Mouse (Mus musculus) erythroid progenitor cell, adult 5-6 weeks (primary cell): ENCODE measurements around the gene Ddx28. TPM values are rescaled to one million over a fixed set of nuclear protein-coding genes. Genes with fewer than 3 reads are reported as not detected.
"Not testable (repeated sequence)": the region's sequence is repeated elsewhere in the genome, so short reads cannot be mapped to it uniquely, and the experiment has no call there.

Experiments
- ATAC-seq: replicated peaks from 2 replicates; pipeline ENCODE4 v1.8.0; 2016; ENCODE audit warnings: moderate number of reproducible peaks, mild to moderate bottlenecking, moderate TSS enrichment, inconsistent platforms; ENCODE audit not compliant: poor library complexity, low FRiP score, severe bottlenecking
- total RNA-seq, 2 experiments: library from RNA; stranded (forward) in 1 of 2; stranded (reverse) in 1 of 2; fragments of 150-400 nt in 1 of 2; fragments of 186-747, 209-891 nt in 1 of 2; gene quantifications; 2 replicates each; pipeline versions ENCODE4 v1.2.3 to v1.2.4; 2015 to 2017; ENCODE audit warnings: low replicate concordance in 2 of 2

The Ddx28 gene
- total RNA-seq, 2 experiments from 2014 or later, result 3.2 to 4.6 TPM

DNA sequence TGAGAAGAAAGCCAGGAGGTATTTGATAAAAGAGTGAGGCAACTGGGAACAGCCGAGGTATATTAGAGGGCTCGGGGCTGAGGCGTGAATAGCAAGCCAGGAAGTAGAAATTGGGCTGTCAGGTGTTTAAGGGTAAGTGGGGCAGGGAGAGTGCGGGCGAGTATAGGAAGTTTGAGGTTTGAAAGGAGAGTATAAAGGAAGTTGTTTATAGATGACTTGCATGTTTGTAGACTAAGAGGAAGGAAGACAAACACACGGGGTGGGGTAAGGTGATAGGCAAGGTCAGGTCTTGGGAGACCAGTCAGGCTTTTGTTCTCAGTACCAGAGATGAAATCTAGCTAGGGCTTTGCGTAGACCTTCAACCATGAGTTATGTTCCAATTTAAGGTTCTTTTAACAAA, 5.4 kb upstream of the Ddx28 start:
- 0 out of 2 replicates have a peak, but pooled peaks have one; percentile 21 for ATAC-seq

DNA sequence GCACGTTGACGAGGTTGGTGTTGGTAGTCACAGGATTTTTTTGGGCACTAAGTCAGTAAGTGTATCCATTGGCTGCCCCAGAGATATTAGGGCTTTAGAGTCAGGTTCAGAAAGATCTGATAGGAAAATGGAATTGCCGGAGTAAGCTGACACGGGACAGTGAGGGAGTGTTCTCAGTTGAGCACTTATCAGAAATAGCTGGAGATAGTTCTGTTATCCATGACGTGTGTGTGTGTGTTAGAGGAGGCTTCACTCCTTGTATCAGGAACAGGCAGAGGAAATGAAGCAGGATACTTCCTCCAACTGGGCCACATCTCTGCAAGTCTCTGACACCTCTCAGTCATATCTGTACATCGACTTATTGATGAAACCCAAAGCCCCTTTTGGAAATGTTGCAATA, 4.6 kb upstream of the Ddx28 start:
- ATAC-seq, result no peak

DNA sequence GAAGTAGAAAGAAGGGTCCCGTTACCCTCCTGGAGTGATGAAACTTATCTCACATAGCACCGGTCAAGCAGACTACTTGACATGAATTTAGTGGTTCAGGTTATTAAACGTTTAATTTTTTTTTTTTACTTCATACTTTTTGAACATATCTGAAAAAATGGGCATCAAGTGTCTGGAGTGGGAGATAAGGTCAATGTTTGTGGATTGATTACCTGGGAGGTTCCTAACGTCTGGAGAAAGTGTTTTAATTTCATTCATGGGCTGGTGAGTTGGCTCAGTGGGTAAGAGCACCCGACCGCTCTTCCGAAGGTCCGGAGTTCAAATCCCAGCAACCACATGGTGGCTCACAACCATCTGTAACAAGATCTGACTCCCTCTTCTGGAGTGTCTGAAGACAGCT, 521 bp upstream of the Ddx28 start:
- ATAC-seq, result peak; percentile 56

DNA sequence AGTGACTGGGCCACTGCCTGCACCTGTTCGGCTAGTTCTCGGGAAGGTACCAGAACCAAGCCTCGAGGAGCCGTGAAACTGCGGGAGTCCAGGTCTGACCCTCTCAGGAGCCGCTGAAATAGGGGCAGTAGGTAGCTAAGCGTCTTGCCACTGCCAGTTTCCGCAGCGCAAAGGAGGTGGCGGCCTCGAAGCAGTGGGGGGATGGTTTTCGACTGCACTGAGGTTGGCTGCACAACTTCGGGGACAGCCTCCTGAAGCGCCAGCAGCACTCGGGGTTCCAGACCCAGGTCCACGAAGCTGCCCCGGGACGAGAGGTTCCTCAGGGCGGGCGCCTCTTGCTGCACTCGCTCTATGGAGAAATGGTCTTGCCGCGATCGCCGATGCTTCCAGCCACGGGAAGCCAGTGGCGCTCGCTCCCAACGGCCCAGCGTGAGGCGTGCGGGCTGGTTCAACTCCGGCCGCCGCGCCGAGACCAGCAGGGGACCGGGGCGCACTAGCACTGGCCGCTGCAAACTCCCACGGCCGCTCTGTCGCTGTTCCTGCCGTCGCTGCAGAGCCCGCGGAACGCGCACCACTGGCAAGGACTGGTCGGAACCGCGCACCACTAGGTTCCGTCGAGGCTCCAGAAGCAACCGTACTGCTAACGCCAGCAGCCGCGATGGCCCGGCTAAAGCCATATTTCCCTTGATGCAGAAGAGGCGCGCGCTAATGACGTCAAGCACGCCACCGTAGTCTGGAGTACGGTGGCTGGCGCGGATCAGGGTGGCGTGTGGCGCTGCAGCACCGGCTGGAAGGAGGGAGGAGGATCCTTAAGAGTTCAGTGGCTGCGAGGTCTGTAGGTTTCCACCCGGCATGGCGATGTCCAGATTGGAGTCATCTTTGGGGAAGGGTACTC, 687 bp downstream of the Ddx28 start:
- ATAC-seq, result peak; percentile 95

DNA sequence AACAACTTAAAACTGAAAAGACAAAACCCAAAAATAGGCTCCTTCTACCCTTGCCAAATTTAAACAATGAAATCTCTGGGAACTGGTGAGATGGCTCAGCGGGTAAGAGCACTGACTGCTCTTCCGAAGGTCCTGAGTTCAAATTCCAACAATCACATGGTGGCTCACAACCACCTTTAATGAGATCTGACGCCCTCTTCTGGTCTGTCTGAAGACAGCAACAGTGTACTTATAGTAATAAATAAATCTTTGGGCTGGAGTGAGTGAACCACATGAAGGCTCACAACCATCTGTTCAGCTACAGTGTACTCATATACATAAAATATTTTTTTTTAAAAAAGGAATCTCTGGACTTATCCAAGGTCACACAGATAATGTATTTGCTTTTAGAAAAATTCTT, 3.8 kb downstream of the Ddx28 start:
- ATAC-seq, result not testable (repeated sequence)

DNA sequence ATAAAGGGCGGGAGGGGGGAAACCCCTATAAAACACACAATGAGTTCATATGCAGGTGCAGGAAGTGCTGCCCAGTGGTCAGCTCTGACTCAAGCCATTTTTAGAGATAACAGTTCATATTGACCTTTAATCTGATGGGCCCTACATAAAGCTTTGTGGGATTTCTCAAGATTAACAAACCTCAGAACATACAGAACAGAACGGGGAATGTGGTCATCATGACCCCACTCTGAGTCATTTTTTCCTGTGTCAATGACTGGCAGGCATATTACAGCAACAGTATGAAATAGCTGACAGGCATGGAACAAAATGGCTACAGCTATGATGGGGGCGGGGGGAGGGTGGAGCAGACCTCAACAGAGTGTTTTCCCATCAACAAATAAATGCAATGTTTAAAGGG, 4.5 kb downstream of the Ddx28 start:
- no peak for ATAC-seq

DNA sequence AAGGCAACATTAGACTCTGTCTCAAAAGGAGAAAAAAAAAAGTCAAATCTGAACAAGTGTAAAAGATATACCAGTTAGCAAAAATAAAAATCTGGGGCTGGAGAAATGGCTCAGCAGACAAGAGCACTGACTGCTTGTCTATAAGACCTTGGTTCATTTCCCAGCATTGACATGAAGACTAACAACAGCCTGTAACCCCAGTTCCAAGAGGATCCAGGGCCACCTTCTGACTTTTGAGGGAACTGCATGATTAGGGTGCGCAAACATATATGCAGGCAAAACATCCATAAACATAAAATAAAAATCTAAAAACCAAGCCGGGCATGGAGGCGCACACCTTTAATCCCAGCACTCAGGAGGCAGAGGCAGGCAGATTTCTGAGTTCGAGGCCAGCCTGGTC, 5.3 kb downstream of the Ddx28 start:
- ATAC-seq, result no peak

DNA sequence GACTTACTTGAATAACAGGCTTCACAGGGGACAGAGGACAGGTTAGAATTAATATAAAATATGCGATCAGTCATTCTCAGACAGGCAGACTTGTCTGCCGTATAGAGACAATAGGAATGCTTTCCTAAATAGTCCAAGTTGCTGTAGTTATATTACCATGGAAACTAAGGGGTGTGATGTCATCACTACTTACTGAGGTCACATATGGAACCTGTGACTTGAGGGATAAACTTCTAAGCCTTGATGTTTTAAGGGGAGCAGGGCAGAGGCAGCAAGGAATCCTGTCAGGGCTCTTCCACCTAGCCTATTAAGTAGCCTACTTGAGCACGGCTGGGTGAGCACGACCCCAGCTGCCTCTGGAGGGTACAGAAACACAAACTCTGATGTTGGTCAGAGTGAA, 5.8 kb downstream of the Ddx28 start, which contains the start of gene Dpep2nb:
Gene Dpep2nb (minus strand): TSS at position 101 of the 400 bp plus-strand sequence.
- ATAC-seq, result no peak

DNA sequence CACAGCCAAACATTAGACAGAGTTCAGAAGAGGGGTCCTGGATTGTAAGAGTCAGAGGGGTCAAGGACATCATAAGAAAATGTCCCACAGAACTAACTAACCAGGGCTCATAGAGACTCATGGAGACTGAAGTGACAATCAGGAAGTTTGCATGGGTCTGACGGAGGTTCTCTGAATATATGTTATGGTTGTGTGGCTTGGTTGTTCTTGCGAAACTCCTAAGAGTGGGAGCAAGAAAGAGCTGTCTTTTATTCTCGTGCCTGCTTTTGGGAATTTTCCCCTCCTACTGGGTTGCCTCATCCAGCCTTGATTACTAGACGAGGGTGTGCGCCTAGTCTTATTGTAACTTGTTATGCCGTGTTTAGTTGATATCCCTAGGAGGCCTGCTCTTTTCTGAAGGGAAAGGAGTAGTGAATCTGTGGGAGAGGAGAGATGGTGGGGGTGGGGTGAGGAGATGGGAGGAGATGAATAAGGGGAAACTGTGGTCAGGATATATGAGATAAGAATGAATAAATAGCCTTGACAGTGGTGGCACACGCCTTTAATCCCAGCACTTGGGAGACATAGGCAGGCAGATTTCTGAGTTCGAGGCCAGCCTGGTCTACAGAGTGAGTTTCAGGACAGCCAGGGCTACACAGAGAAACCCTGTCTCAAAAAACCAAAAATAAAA, 7.0 kb downstream of the Ddx28 start:
- ATAC-seq, result no peak

DNA sequence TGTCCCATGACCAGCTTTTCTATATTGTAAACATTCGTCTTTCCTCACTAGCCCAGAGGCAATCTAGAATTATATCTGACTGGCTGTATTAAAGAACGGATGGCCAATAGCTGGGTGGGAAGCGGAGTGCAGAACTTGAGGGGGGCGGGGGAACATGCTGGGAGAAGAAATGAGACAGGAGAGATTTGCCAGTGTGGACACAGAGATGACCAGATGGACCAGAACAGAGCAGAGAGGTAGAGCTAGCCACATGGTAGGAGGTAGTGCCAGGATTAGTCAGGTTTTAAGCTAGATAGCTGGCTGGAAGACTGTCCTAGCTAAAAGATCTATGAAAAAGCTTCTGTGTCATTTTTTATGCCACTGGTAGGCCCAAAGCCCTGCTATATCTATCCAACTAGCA, 9.8 kb downstream of the Ddx28 start:
- no peak for ATAC-seq

DNA sequence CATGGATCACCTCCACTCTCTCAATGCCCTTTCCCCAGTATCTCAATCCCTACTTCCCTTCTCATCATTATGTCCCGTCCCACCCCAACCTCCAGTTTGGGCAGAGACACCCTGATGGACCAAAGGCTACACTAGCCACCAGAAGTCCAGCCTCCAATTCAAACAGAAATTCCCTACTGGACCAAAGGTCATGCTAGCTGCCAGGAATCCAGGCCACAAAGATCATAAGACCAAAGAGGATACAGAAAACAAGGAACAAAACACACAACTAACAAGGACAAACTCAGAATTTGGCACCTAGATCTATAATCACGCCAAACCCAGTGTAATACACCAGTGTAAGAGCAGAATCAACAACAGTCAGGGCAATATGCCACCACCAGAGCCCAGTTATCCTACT, 12.7 kb downstream of the Ddx28 start:
- ATAC-seq, result no peak

DNA sequence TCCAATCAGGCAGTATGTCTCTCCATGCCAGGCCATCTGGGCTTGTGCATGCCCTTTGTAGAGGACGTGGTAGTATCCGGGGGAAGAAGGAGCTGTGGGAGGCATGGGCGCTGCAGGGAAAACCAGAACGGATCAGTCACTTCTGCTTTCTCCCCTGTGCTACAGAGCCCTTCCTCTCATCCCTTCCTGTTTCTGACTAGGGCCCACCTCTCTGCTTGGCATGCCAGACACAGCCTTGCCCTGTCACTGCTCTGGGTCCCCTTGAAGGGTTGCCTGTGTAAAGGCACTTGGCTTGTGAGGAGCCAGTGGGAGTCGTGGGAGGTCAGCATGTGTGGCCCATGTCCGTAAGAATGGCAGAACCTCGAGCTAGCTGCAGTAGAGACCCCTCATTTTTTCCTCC, 15.3 kb downstream of the Ddx28 start:
- no peak for ATAC-seq

DNA sequence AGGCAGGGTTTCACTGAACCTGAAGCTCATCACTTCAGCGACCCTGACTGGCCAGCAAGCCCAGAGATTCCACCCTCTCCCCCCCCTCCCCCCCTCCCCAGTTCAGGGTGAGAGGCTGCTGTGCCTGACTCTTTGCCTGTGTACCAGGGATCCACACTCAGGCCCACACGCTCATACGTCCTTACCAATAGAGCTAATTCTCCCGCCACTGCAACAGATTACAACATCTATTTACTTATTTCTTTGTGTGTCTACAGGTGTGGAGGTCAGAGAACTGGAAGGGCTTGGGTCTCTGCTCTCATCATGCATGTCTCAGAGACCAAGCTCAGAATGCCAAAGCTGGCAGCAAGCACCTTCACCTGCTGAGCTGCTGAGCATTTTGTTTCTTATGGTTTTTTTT, 18.5 kb downstream of the Ddx28 start:
- ATAC-seq, result no peak

DNA sequence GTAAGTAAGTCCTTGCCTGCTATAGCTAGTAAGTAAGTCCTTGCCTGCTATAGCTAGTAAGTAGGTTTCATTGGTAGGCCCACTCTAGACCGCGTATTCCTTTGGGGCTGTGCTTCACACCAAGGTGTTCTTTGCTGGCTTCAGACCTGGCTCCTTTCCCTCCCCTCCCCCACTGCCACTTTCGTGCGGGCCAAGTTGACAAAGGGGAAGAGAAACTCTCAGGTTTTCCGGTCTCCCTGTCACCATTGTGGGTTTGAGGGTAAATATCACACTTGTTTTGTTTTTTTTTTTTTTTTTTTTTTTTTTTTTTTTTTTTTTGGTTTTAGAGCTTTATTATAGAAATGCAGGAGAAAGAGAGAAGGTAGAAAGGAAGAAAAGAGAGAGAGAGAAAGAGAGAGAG, 19.2 kb downstream of the Ddx28 start:
- no peak for ATAC-seq

DNA sequence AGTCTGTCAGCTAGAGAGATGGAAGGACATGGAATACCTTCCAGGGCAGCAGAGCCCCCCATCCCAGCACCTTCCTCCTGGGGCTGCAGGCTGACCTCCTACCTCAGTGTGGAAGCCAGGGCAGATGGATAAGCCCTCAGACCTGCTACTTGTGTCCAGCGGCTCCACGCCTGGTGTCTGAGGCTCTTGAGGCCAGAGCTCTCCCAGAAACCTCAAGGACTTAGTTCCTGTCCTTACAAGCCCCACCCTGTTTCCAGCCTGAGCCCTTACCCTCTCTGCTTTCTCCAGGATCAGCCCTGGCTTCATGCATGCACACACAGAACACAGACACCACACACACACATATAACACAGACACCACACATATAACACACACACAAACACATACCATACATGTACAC, 20.1 kb downstream of the Ddx28 start:
- ATAC-seq, result no peak

DNA sequence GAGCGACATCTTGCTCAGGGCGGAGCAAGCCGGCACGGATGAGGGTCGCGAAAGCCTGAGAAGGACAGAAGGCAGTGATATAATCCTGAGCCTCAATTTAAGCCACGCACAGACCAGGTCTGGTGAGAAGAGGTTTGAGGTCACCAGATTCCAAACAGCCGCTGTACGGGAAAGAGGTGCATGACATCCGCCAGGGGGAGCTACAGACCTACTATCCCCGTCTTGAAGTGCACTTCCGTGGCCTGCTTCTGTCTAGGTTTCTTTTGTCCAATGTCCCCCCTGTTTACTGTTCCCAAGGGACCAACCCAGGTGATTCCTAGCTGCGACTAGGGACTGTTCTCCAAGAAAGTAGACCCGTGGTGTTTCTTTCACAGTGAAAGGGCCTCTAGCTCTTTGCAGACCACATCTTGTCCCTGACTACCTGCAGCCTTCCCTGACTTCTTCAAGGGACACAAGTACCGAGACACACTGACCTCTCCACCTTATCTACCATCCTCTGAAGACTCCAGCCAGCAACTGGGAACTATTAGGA, 20.8 kb downstream of the Ddx28 start, which contains the start of gene Dus2:
Gene Dus2 (plus strand): TSS at position 482 of the 532 bp plus-strand sequence.
- ATAC-seq, result peak; percentile 82

DNA sequence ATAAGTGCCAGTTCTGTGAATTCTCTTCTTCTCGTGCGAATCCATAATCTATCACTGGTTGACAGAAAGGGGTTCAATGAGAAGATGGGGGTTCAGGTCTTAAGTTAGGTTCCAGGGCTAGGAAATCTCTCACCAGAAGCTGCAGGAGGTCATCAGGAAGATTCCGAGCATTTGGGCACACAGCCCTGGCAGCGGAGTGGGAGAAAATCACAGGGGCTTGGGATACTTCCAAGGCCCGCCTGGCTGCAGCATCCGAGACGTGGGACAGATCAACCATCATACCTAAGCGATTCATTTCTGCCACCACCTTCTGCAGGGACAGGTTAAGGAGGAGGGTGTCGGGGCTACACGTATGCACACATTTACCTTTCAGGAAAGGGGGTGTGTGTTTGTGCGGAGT, 23.1 kb downstream of the Ddx28 start:
- ATAC-seq, result no peak

DNA sequence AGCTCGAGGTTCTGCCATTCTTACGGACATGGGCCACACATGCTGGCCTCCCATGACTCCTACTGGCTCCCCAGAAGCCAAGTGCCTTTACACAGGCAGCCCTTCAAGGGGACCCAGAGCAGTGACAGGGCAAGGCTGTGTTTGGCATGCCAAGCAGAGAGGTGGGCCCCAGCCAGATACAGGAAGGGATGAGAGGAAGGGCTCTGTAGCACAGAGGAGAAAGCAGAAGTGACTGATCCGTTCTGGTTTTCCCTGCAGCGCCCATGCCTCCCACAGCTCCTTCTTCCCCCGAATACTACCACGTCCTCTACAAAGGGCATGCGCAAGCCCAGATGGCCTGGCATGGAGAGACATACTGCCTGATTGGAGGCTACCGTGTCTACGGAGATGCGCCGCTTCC, 28.3 kb downstream of the Ddx28 start:
- ATAC-seq, result not testable (repeated sequence)

DNA sequence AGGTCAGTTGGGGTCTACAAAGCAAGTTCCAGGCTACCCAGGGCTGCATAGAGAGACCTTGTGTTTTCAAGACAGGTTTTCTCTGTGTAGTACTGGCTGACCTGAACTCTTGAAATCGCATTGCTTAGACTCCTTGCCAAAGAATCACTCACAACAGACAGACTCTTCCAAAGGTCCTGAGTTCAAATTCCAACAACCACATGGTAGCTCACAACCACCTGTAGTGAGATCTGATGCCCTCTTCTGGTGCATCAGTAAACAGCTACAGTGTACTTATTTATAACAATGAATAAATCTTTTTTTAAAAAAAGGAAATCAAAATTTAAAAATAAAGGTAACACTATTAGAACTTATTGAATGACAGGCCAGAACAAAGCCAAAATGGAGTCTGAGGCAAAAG, 30.5 kb downstream of the Ddx28 start:
- ATAC-seq, result no peak

DNA sequence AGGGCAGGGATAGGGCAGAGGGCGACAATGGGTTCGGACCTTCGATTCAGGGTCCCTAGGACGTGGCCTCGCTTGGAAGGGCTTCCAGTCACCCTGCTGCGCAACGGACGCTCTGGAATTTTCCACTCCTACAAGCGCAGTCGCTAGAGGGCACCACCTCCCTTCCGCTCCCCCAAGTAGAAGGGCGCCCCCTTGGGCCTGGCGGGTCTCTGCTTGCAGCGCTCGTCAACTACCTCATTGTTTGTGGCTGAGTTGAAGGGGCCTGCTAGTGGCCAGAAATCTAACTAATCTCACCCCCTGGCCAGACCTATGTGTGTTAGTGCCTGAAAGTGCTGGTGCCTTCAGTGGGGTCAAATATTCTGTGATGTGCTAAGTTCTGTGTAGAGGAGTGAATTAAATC, 32.4 kb downstream of the Ddx28 start, which contains the start of gene Dpep3:
Gene Dpep3 (minus strand): TSS at position 105 of the 400 bp plus-strand sequence.
- no peak for ATAC-seq

DNA sequence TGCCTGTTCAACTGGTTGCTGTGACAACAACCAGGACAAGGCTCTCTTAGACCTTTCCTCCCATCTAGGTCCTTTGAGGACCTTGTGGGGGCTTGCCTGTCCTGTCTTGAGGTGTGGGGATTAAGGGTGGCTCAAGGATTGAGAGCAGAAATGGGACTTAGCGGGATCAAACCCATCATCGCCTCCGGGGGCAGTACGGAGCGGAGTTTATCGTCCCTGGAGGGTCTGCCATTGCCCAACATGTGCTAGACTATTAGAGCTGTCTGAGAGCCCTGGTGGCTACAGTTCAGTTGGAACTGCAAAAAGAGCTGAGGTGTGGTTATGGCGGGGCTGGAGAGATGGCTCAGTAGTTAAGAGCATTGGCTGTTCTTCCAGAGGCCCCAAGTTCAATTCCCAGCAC, 36.3 kb downstream of the Ddx28 start:
- no peak for ATAC-seq
